Mouse (Mus musculus) brown adipose tissue, adult 24 weeks (tissue): ENCODE results near the gene Gm29423. TPM values are rescaled to one million over a fixed set of nuclear protein-coding genes. Genes with fewer than 3 reads are reported as not detected.
"Not testable (repeated sequence)": the region's sequence is repeated elsewhere in the genome, so short reads cannot be mapped to it uniquely, and the experiment has no call there.

Experiments
- H3K27ac ChIP-seq: fragments of 200-500 bp; replicated peaks from 2 replicates; pipeline ENCODE4 v1.5.1; 2012; ENCODE audit warnings: low read depth, mild to moderate bottlenecking, low read length
- H3K4me1 ChIP-seq: fragments of 200-500 bp; 2 replicates; pipeline ENCODE4 v1.6.1; 2012; ENCODE audit warnings: low read length, mixed read lengths; ENCODE audit not compliant: control insufficient read depth, insufficient read depth, insufficient read length
- H3K4me3 ChIP-seq: fragments of 200-500 bp; 2 replicates; pipeline ENCODE4 v1.5.1; 2012; ENCODE audit warnings: low read depth, mild to moderate bottlenecking, low read length, moderate library complexity; ENCODE audit not compliant: insufficient read depth
- polyA plus RNA-seq: library from polyadenylated mRNA; stranded (reverse); fragments of >200 nt; gene quantifications from 2 replicates; pipeline ENCODE4 v1.2.4, GENCODE M21; 2012; ENCODE audit not compliant: missing spikeins, insufficient read depth, insufficient read length

Gene Gm29423
- polyA plus RNA-seq: not detected in 2 replicates

GRCm38 (mm10) chrY:70303187-70303586 lies at the start of gene Gm29423, which contains the start of gene Gm29644:
Gene Gm29423, minus strand, starts transcription at chrY:70303287.
Gene Gm29644, minus strand, starts transcription at chrY:70303343.
- H3K27ac ChIP-seq, H3K4me1 ChIP-seq, H3K4me3 ChIP-seq: not testable (repeated sequence)

GRCm38 (mm10) chrY:70273542-70273941 lies 29.5 kb downstream of the Gm29423 start, which contains the start of gene Gm21118:
Gene Gm21118, minus strand, starts transcription at chrY:70273642.
- not testable (repeated sequence) for H3K4me3 ChIP-seq, H3K4me1 ChIP-seq, H3K27ac ChIP-seq

Other genes starting within 250 kb of the Gm29423 start
- not detected in 2 replicates for gene Gm21118, start 29.6 kb downstream of the Gm29423 start, polyA plus RNA-seq
- not detected in 2 replicates for gene Gm29644, start 56 bp upstream of the Gm29423 start, polyA plus RNA-seq
- not detected in 2 replicates for gene Gm20888, start 138.6 kb upstream of the Gm29423 start, polyA plus RNA-seq